In the genomic region with DNA sequence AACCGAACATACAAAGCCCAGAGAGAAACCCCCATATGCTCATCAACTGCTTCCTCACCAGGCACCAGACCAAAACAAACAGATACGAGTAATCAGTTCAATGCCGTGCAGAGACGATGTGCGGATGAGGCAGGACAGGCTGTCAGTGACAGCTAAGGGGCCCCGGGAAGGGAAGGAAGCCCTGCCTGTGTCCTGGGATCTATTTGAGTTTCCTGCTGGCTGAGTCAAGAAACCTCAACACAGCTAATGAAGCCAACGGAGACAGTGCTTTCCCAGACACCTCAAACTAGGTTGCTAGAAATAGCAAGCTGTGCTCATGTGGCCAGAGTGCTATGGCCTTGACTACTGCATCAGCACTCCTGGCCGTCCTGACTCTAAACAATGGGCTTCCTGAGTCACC, we compare ENCODE assay signal across 15 mouse cellular contexts. TPM values are rescaled to one million over a fixed set of nuclear protein-coding genes. Genes with fewer than 3 reads are reported as not detected.
A peak's percentile ranks its signal among the peaks of the same experiment; 100 is the strongest.
DNase-seq lines count a peak whose midpoint lies in the region; ATAC-seq and TF ChIP-seq lines count a peak whose summit lies in the region.
"Had no signal": no experiment of that assay in that cellular context is flagged by ENCODE, and none has a peak within 500 bp of the region (broad histone marks: within the 10 kb centered on the region; RNA-seq: fewer than 3 reads in every experiment).

No protein-coding gene starts in this region.

- peak; percentile 16 for DNase-seq in kidney, adult 9 months
- DNase-seq in adrenal gland, postnatal 36 days: peak; percentile 3 to 27
- peak; percentile 65 for DNase-seq in lung, postnatal 0 days (ENCODE audit: low spot score)
- no peak for DNase-seq in embryo, embryonic 10.5 days (ENCODE audit: low spot score)
- DNase-seq: cerebellum, adult 11-12 months; layer of hippocampus, postnatal 36 days had no signal

- no peak overlapping the region for H3K4me2 ChIP-seq in kidney, embryonic 15.5 days
- no peak overlapping the region for H3K4me2 ChIP-seq in heart, embryonic 14.5 days (ENCODE audit: low read length)
- no peak overlapping the region for H3K4me2 ChIP-seq in lung, postnatal 0 days (replicated peaks; ENCODE audit: low read depth, low read length)
- H3K4me2 ChIP-seq: limb, embryonic 12.5 days; neural tube, embryonic 12.5 days had no signal

- H3K9ac ChIP-seq in kidney, embryonic 15.5 days: no peak overlapping the region
- no peak overlapping the region for H3K9ac ChIP-seq in heart, embryonic 14.5 days (ENCODE audit: low read length)
- no peak overlapping the region for H3K9ac ChIP-seq in lung, postnatal 0 days (replicated peaks; ENCODE audit: low read depth)
- H3K9ac ChIP-seq: limb, embryonic 12.5 days; neural tube, embryonic 12.5 days had no signal

- no peaks in the 10 kb centered on the region for H3K36me3 ChIP-seq in kidney, embryonic 15.5 days
- H3K36me3 ChIP-seq in heart, embryonic 14.5 days (ENCODE audit: control insufficient read depth, insufficient read depth, low read length): no peaks in the 10 kb centered on the region
- no peaks in the 10 kb centered on the region for H3K36me3 ChIP-seq in lung, postnatal 0 days (ENCODE audit: insufficient read depth, low read length)
- H3K36me3 ChIP-seq: limb, embryonic 12.5 days; neural tube, embryonic 12.5 days had no signal

- no peak overlapping the region for H3K27ac ChIP-seq in kidney, embryonic 15.5 days
- peak overlapping the region; percentile 28 to 65; a peak in 3 of 4 replicates for H3K27ac ChIP-seq in heart, embryonic 14.5 days (replicated peaks in 1 of 2; ENCODE audit: control insufficient read depth in 1 of 2, insufficient read depth in 1 of 2, low read depth in 2 of 2, low read length in 2 of 2)
- H3K27ac ChIP-seq in lung, postnatal 0 days (ENCODE audit: low read length): no peak overlapping the region
- H3K27ac ChIP-seq: hindbrain, postnatal 0 days; limb, embryonic 12.5 days; macrophage; neural tube, embryonic 12.5 days had no signal

- H3K9me3 ChIP-seq in kidney, embryonic 15.5 days (replicated peaks): no peaks in the 10 kb centered on the region
- H3K9me3 ChIP-seq in heart, embryonic 14.5 days (ENCODE audit: control insufficient read depth, low read length): no peaks in the 10 kb centered on the region
- no peaks in the 10 kb centered on the region for H3K9me3 ChIP-seq in lung, postnatal 0 days (ENCODE audit: low read length)
- H3K9me3 ChIP-seq: limb, embryonic 12.5 days; neural tube, embryonic 12.5 days had no signal

- WGBS in kidney, embryonic 15.5 days: 54% methylated on average over 8 of the region's 8 CpGs
- 27% methylated on average over 8 of the region's 8 CpGs for WGBS in heart, embryonic 14.5 days
- WGBS in lung, postnatal 0 days: 32% methylated on average over 8 of the region's 8 CpGs

- H3K4me3 ChIP-seq in kidney, embryonic 15.5 days (replicated peaks): no peak overlapping the region
- H3K4me3 ChIP-seq in heart, embryonic 14.5 days (ENCODE audit: control insufficient read depth in 1 of 2, insufficient read depth in 1 of 2, low read depth in 1 of 2, low read length in 2 of 2): no peak overlapping the region
- H3K4me3 ChIP-seq in lung, postnatal 0 days (ENCODE audit: low read depth, low read length): no peak overlapping the region
- H3K4me3 ChIP-seq: limb, embryonic 12.5 days; neural tube, embryonic 12.5 days had no signal

- H3K4me1 ChIP-seq in kidney, embryonic 15.5 days: no peaks in the 10 kb centered on the region; the same call in 1 of the 2 replicates
- H3K4me1 ChIP-seq in heart, embryonic 14.5 days (ENCODE audit: control insufficient read depth in 2 of 2, insufficient read depth in 2 of 2, low read length in 2 of 2): peaks cover 12 to 14% of the 10 kb centered on the region in 2 experiments; a peak in 2 of 4 replicates
- H3K4me1 ChIP-seq in lung, postnatal 0 days (ENCODE audit: insufficient read depth, low read depth, low read length): no peaks in the 10 kb centered on the region
- H3K4me1 ChIP-seq: neural tube, embryonic 12.5 days had no signal

- no peak for TF ChIP-seq CTCF in lung, postnatal 0 days (IDR thresholded peaks at IDR 0.05)

- TF ChIP-seq EP300 in lung, postnatal 0 days (IDR thresholded peaks at IDR 0.05): no peak

- H3K27me3 ChIP-seq in kidney, embryonic 15.5 days: no peaks in the 10 kb centered on the region
- H3K27me3 ChIP-seq in heart, embryonic 14.5 days (ENCODE audit: control insufficient read depth, insufficient read depth, low read length): no peaks in the 10 kb centered on the region
- H3K27me3 ChIP-seq in lung, postnatal 0 days (replicated peaks; ENCODE audit: insufficient read depth, low read length): no peaks in the 10 kb centered on the region
- H3K27me3 ChIP-seq: limb, embryonic 12.5 days; neural tube, embryonic 12.5 days; Patski had no signal

- ATAC-seq in kidney, embryonic 15.5 days (replicated peaks; ENCODE audit: low FRiP score): no peak
- ATAC-seq in heart, embryonic 14.5 days (ENCODE audit: insufficient number of reproducible peaks, insufficient read depth, low FRiP score, low read depth): peak; percentile 47; the same call in 1 of the 2 replicates
- peak; percentile 84 for ATAC-seq in lung, postnatal 0 days
- no peak for ATAC-seq in CD4-positive, CD25-positive, alpha-beta regulatory T cell, adult 4 months
- ATAC-seq: forebrain, embryonic 16.5 days; hindbrain, postnatal 0 days; Patski had no signal

RNA-seq across cellular contexts. Expression of gene Rasd1, which starts 26.6 kb away (rescaled TPM):
- 3.3 and 4.0 TPM in 2 replicates for polyA plus RNA-seq in kidney, embryonic 15.5 days (2015; fragmentation: Nextera tagmentation; extraction: Ambion mirVana)
- total RNA-seq in adrenal gland, postnatal 36 days (2021): 10 to 100 TPM; 29.1 to 43.5 TPM
- polyA plus RNA-seq in heart, embryonic 14.5 days (2014; fragmentation: Nextera tagmentation; extraction: Ambion mirVana): 8.1 and 8.3 TPM in 2 replicates
- polyA plus RNA-seq in lung, postnatal 0 days (2015; fragmentation: Nextera tagmentation; extraction: Ambion mirVana): 3.3 and 4.0 TPM in 2 replicates
- polyA plus RNA-seq in CD4-positive, CD25-positive, alpha-beta regulatory T cell, adult 4 months (2017; shearing (Covaris generic)): under 1 TPM; 0.52 to 0.59 TPM

RNA-seq across cellular contexts. Expression of gene Med9, which starts 43.4 kb away (rescaled TPM):
- 45.7 and 46.5 TPM in 2 replicates for polyA plus RNA-seq in kidney, embryonic 15.5 days (2015; fragmentation: Nextera tagmentation; extraction: Ambion mirVana)
- total RNA-seq in adrenal gland, postnatal 36 days (2021): 10 to 100 TPM; 28.8 to 33.1 TPM
- polyA plus RNA-seq in heart, embryonic 14.5 days (2014; fragmentation: Nextera tagmentation; extraction: Ambion mirVana): 46.7 and 47.6 TPM in 2 replicates
- polyA plus RNA-seq in lung, postnatal 0 days (2015; fragmentation: Nextera tagmentation; extraction: Ambion mirVana): 29.0 and 31.3 TPM in 2 replicates
- polyA plus RNA-seq in CD4-positive, CD25-positive, alpha-beta regulatory T cell, adult 4 months (2017; shearing (Covaris generic)): 1 to 10 TPM; 4.5 to 5.3 TPM

RNA-seq across cellular contexts. Expression of gene Pemt, which starts 54.9 kb away (rescaled TPM):
- polyA plus RNA-seq in kidney, embryonic 15.5 days (2015; fragmentation: Nextera tagmentation; extraction: Ambion mirVana): 12.6 and 13.0 TPM in 2 replicates
- 1 to 10 TPM; 7.0 to 8.4 TPM for total RNA-seq in adrenal gland, postnatal 36 days (2021)
- 11.6 and 16.3 TPM in 2 replicates for polyA plus RNA-seq in heart, embryonic 14.5 days (2014; fragmentation: Nextera tagmentation; extraction: Ambion mirVana)
- 5.0 and 6.0 TPM in 2 replicates for polyA plus RNA-seq in lung, postnatal 0 days (2015; fragmentation: Nextera tagmentation; extraction: Ambion mirVana)
- polyA plus RNA-seq in CD4-positive, CD25-positive, alpha-beta regulatory T cell, adult 4 months (2017; shearing (Covaris generic)): 1 to 10 TPM in 1 of 2 experiments, under 1 TPM in 1; 0.79 to 2.2 TPM

Comparison
In these comparisons a context has a peak if more than half of its experiments do, and no peak if none do; other contexts are left out.
1. ATAC-seq: peak in heart, embryonic 14.5 days (single experiment) and lung, postnatal 0 days (single experiment); none in kidney, embryonic 15.5 days (single experiment) and CD4-positive, CD25-positive, alpha-beta regulatory T cell, adult 4 months (single experiment).
2. H3K27ac ChIP-seq: peak in heart, embryonic 14.5 days (2 of 2); none in kidney, embryonic 15.5 days (single experiment) and lung, postnatal 0 days (single experiment).